Mouse (Mus musculus): Measurements from ENCODE around the gene Slc35d2. TPM values are rescaled to one million over a fixed set of nuclear protein-coding genes. Genes with fewer than 3 reads are reported as not detected.

Slc35d2 gene
- polyA plus RNA-seq, 1 experiment from 2014 or later, result 9.0 TPM

DNA sequence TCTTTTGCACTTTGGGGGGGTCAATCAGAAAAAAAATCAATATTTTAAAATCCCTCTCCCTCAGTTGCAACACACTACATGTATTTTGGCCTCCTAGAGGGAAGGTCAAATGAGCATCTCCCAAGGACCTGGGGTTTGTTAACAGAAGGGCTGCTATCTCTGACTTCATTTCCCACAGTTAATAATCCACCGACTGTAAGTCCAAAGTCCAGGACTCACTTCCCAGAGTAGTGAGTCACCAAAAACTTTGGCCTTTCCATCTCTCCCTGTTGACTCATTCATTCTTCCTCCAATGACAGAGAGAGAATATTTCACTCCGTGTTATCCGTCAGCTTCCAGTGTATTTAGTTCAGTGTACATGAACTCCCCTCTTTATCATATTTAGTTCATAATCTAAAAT, 23.5 kb downstream of the Slc35d2 start:
- Histone ChIP-seq H3K4me1 (ENCODE audit: control insufficient read depth, low read depth, low read length) (peaks cover 7% of the 10 kb centered on the region), H3K4me2 (ENCODE audit: low read depth, low read length) (no peak overlapping the region), H3K4me3 (ENCODE audit: low read depth, low read length) (no peak overlapping the region), H3K27ac (ENCODE audit: low read length) (peak overlapping the region; percentile 55; the same call in 1 of the 2 replicates), H3K9ac (ENCODE audit: low read depth, low read length) (no peak overlapping the region), H3K36me3 (ENCODE audit: control insufficient read depth, insufficient read depth) (no peaks in the 10 kb centered on the region), H3K27me3 (ENCODE audit: control insufficient read depth, insufficient read depth, low read depth, low read length) (no peaks in the 10 kb centered on the region), H3K9me3 (replicated peaks; ENCODE audit: control insufficient read depth, low read length) (no peaks in the 10 kb centered on the region)
- 53% methylated on average over 3 of the region's 3 CpGs for WGBS (ENCODE audit: insufficient replicate concordance)
- peak; percentile 79 for ATAC-seq (ENCODE audit: low read depth)

DNA sequence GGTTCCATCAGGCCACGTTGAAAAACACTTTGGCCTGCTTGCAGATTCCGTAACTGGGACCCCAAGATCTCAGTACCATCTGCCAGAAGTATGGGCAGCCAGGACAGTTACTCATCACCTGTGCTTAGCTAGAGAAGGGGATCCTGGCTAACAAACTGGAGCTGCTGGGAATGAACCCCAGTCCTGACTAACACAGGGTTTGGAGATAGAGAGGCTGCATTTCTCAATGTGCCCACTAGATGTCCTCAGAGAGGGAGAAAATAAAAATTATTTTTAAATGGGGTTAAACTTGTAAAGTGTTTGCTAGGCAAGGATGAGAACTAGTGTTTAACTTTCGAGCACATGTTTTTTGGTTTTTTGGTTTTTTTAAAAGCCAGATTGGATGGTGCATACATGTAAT, 29.0 kb downstream of the Slc35d2 start:
- H3K9me3 ChIP-seq (replicated peaks; ENCODE audit: control insufficient read depth, low read length), result no peaks in the 10 kb centered on the region
- no peaks in the 10 kb centered on the region for H3K27me3 ChIP-seq (ENCODE audit: control insufficient read depth, insufficient read depth, low read depth, low read length)
- no peak overlapping the region for H3K4me2 ChIP-seq (ENCODE audit: low read depth, low read length)
- no peak overlapping the region for H3K9ac ChIP-seq (ENCODE audit: low read depth, low read length)
- no peak for ATAC-seq (ENCODE audit: low read depth)
- no peaks in the 10 kb centered on the region for H3K36me3 ChIP-seq (ENCODE audit: control insufficient read depth, insufficient read depth)
- H3K27ac ChIP-seq (ENCODE audit: low read length), result no peak overlapping the region
- no peaks in the 10 kb centered on the region for H3K4me1 ChIP-seq (ENCODE audit: control insufficient read depth, low read depth, low read length)
- WGBS (ENCODE audit: insufficient replicate concordance), result 55% methylated on average over 3 of the region's 3 CpGs
- no peak overlapping the region for H3K4me3 ChIP-seq (ENCODE audit: low read depth, low read length)

DNA sequence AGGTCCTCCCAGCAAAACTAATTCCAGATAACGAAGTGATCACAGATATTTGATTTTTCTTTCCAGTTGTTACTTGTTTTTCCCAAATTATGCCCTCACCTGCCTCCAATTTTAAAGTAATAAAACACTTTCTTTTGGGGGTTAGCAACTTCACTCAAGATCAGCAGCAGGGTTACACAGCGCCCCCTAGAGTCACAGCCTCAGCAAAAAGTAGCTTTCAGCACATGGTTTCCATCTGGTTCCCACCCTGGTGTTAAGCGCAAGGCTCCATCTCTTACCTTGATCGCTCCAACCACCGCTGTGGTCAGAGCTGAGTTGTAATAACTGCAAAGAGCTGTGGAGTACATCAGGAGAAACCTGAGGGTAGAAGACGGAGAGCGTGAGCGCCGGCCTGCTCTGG, 30.2 kb downstream of the Slc35d2 start:
- 67% methylated on average over 9 of the region's 9 CpGs for WGBS (ENCODE audit: insufficient replicate concordance)
- Histone ChIP-seq H3K4me3 (ENCODE audit: low read depth, low read length) (no peak overlapping the region), H3K27me3 (ENCODE audit: control insufficient read depth, insufficient read depth, low read depth, low read length) (no peaks in the 10 kb centered on the region), H3K9me3 (replicated peaks; ENCODE audit: control insufficient read depth, low read length) (no peaks in the 10 kb centered on the region), H3K36me3 (ENCODE audit: control insufficient read depth, insufficient read depth) (no peaks in the 10 kb centered on the region), H3K27ac (ENCODE audit: low read length) (no peak overlapping the region), H3K4me2 (ENCODE audit: low read depth, low read length) (no peak overlapping the region), H3K4me1 (ENCODE audit: control insufficient read depth, low read depth, low read length) (no peaks in the 10 kb centered on the region), H3K9ac (ENCODE audit: low read depth, low read length) (no peak overlapping the region)
- ATAC-seq (ENCODE audit: low read depth), result no peak

DNA sequence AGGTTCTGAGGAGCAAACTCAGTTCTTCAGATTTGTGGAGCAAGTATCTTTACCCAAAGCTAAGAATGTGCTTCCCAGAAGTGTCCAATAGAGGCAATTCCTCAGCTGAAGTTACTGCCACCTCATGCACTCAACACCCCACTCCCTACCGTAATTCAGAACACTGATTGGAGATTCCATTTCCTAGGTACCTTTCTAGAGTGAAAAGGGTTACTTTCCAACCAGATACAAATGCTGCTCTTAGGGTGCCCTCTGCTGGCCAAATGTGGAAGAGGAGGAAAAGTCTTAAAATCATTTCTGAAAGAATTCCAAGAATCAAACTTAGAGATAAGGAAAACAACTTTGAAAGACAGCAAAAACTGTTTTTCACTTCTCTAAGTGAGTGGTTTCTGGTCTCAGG, 35.8 kb downstream of the Slc35d2 start:
- no peak overlapping the region for H3K9ac ChIP-seq (ENCODE audit: low read depth, low read length)
- WGBS (ENCODE audit: insufficient replicate concordance), result 3% methylated on average over 1 of the region's 1 CpGs
- H3K4me1 ChIP-seq (ENCODE audit: control insufficient read depth, low read depth, low read length), result no peaks in the 10 kb centered on the region
- ATAC-seq (ENCODE audit: low read depth), result no peak
- H3K27ac ChIP-seq (ENCODE audit: low read length), result no peak overlapping the region
- no peak overlapping the region for H3K4me3 ChIP-seq (ENCODE audit: low read depth, low read length)
- H3K36me3 ChIP-seq (ENCODE audit: control insufficient read depth, insufficient read depth), result no peaks in the 10 kb centered on the region
- H3K4me2 ChIP-seq (ENCODE audit: low read depth, low read length), result no peak overlapping the region
- no peaks in the 10 kb centered on the region for H3K9me3 ChIP-seq (replicated peaks; ENCODE audit: control insufficient read depth, low read length)
- H3K27me3 ChIP-seq (ENCODE audit: control insufficient read depth, insufficient read depth, low read depth, low read length), result no peaks in the 10 kb centered on the region

DNA sequence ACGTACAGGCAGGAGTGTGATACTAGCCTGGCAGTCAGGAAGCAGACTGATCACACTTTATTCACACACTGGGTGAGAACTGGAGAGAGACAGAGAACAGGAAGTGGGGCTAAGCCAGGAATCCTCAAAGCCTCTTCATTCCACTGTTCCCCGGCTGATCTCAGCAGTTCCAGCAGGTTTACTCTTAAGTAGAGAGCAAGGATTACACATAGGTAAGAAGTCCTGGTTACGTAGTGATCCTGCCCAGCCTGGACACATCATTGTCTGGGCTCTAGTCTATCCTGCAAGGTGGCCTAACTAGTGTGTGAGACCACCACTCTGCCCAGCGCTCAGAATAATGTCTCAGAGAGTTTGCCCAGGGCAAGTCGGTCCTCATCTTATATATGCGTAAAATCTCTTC, 36.4 kb downstream of the Slc35d2 start:
- no peaks in the 10 kb centered on the region for H3K9me3 ChIP-seq (replicated peaks; ENCODE audit: control insufficient read depth, low read length)
- H3K9ac ChIP-seq (ENCODE audit: low read depth, low read length), result no peak overlapping the region
- 56% methylated on average over 6 of the region's 6 CpGs for WGBS (ENCODE audit: insufficient replicate concordance)
- no peak overlapping the region for H3K4me2 ChIP-seq (ENCODE audit: low read depth, low read length)
- no peak for ATAC-seq (ENCODE audit: low read depth)
- H3K4me1 ChIP-seq (ENCODE audit: control insufficient read depth, low read depth, low read length), result no peaks in the 10 kb centered on the region
- H3K4me3 ChIP-seq (ENCODE audit: low read depth, low read length), result no peak overlapping the region
- no peak overlapping the region for H3K27ac ChIP-seq (ENCODE audit: low read length)
- no peaks in the 10 kb centered on the region for H3K27me3 ChIP-seq (ENCODE audit: control insufficient read depth, insufficient read depth, low read depth, low read length)
- no peaks in the 10 kb centered on the region for H3K36me3 ChIP-seq (ENCODE audit: control insufficient read depth, insufficient read depth)

DNA sequence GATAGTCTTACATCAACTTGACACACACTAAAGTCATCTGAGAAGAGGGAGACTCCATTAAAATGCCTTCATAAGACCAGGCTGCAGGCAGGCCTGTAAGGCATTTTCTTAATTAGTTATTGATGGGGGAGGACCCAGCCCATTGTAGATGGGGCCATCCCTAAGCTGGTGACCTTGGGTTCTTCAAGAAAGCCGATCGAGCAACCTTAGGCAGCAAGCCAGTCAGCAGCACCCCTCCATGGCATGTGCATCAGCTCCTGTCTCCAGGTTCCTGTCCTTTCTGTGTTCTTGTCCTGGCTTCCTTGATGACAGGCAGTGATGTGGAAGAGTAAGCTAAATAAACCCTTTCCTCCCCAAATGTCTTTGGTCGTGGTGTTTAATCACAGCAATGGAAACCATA, 37.0 kb downstream of the Slc35d2 start:
- Histone ChIP-seq H3K4me1 (ENCODE audit: control insufficient read depth, low read depth, low read length) (no peaks in the 10 kb centered on the region), H3K27ac (ENCODE audit: low read length) (no peak overlapping the region), H3K9me3 (replicated peaks; ENCODE audit: control insufficient read depth, low read length) (no peaks in the 10 kb centered on the region), H3K9ac (ENCODE audit: low read depth, low read length) (no peak overlapping the region), H3K4me2 (ENCODE audit: low read depth, low read length) (no peak overlapping the region), H3K27me3 (ENCODE audit: control insufficient read depth, insufficient read depth, low read depth, low read length) (no peaks in the 10 kb centered on the region), H3K4me3 (ENCODE audit: low read depth, low read length) (no peak overlapping the region), H3K36me3 (ENCODE audit: control insufficient read depth, insufficient read depth) (no peaks in the 10 kb centered on the region)
- WGBS (ENCODE audit: insufficient replicate concordance), result 65% methylated on average over 3 of the region's 3 CpGs
- ATAC-seq (ENCODE audit: low read depth), result no peak

DNA sequence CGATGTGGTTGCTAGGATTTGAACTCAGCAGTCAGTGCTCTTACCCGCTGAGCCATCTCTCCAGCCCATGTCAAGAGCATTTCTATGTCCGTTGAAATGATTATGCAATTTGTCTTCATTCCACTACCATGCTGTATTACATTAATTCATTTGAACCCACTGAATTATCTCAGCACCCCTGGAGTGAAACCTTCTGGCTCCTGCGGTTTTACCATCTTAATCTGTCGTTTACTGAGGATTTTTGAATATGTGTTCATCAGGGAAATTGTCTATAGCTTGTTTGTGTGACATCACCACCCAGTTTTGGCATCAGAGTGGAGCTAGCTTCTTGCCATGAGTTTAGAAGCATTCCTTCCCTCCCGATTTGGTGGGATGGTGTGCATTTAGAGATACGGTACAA, 38.2 kb downstream of the Slc35d2 start:
- Histone ChIP-seq H3K36me3 (ENCODE audit: control insufficient read depth, insufficient read depth) (no peaks in the 10 kb centered on the region), H3K4me3 (ENCODE audit: low read depth, low read length) (no peak overlapping the region), H3K4me2 (ENCODE audit: low read depth, low read length) (no peak overlapping the region), H3K4me1 (ENCODE audit: control insufficient read depth, low read depth, low read length) (no peaks in the 10 kb centered on the region), H3K9ac (ENCODE audit: low read depth, low read length) (no peak overlapping the region), H3K27ac (ENCODE audit: low read length) (no peak overlapping the region), H3K27me3 (ENCODE audit: control insufficient read depth, insufficient read depth, low read depth, low read length) (no peaks in the 10 kb centered on the region), H3K9me3 (replicated peaks; ENCODE audit: control insufficient read depth, low read length) (no peaks in the 10 kb centered on the region)
- no peak for ATAC-seq (ENCODE audit: low read depth)
- 58% methylated on average over 7 of the region's 7 CpGs for WGBS (ENCODE audit: insufficient replicate concordance)

DNA sequence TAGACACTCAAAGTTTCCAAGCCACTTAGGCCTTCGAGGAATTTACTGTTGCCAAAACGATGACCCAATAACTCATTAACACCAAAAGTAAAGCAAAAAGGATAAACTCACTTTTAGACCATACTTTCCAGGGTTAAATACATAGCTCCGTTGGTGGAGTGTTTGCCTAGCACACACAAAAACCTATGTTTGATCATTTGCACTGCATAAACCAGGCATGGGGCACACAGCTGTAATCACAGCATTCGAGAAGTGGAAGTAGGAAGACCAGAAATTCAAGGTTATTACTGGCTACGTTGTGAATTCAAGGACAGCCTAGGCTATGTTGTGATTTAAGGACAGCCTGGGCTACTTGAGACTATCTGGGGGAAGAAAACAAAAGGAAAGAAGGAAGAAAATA, 38.9 kb downstream of the Slc35d2 start:
- no peak overlapping the region for H3K9ac ChIP-seq (ENCODE audit: low read depth, low read length)
- H3K27me3 ChIP-seq (ENCODE audit: control insufficient read depth, insufficient read depth, low read depth, low read length), result no peaks in the 10 kb centered on the region
- no peak overlapping the region for H3K27ac ChIP-seq (ENCODE audit: low read length)
- ATAC-seq (ENCODE audit: low read depth), result no peak
- H3K36me3 ChIP-seq (ENCODE audit: control insufficient read depth, insufficient read depth), result no peaks in the 10 kb centered on the region
- WGBS (ENCODE audit: insufficient replicate concordance), result 56% methylated on average over 5 of the region's 5 CpGs
- H3K4me3 ChIP-seq (ENCODE audit: low read depth, low read length), result no peak overlapping the region
- no peaks in the 10 kb centered on the region for H3K4me1 ChIP-seq (ENCODE audit: control insufficient read depth, low read depth, low read length)
- H3K9me3 ChIP-seq (replicated peaks; ENCODE audit: control insufficient read depth, low read length), result no peaks in the 10 kb centered on the region
- H3K4me2 ChIP-seq (ENCODE audit: low read depth, low read length), result no peak overlapping the region

DNA sequence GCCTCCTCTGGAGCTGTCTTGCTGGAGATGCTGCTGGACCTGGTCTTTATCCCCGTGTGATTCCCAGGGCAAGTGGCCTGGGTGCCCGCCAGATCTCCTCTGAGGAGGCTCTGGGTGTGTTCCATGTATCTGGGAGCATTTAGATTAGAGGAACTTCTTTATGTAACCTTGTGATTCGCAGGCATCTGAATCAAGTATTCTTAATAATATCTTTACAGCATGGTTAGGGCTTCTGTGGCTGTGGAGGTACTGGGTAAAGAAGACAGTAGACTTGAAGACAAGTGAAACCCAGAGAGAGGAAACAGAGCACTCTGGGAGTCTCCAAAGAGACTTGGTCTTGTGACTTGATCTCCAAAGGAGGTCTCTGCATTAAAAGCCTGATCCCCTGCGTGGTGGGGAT, 40.0 kb downstream of the Slc35d2 start, which contains the start of gene Hsd17b3:
TSS of gene Hsd17b3 (minus strand) at position 101 of the 400 bp plus-strand sequence.
- Histone ChIP-seq H3K4me2 (ENCODE audit: low read depth, low read length) (no peak within 1 kb of the TSS), H3K4me3 (ENCODE audit: low read depth, low read length) (no peak within 1 kb of the TSS), H3K27ac (ENCODE audit: low read length) (no peak within 1 kb of the TSS), H3K36me3 (ENCODE audit: control insufficient read depth, insufficient read depth) (no peaks in the 10 kb centered on the region), H3K27me3 (ENCODE audit: control insufficient read depth, insufficient read depth, low read depth, low read length) (no peaks in the 10 kb centered on the region), H3K9me3 (replicated peaks; ENCODE audit: control insufficient read depth, low read length) (no peaks in the 10 kb centered on the region), H3K9ac (ENCODE audit: low read depth, low read length) (no peak within 1 kb of the TSS), H3K4me1 (ENCODE audit: control insufficient read depth, low read depth, low read length) (no peaks in the 10 kb centered on the region)
- WGBS (ENCODE audit: insufficient replicate concordance), result 53% methylated on average over 4 of the region's 4 CpGs
- ATAC-seq (ENCODE audit: low read depth), result no peak

DNA sequence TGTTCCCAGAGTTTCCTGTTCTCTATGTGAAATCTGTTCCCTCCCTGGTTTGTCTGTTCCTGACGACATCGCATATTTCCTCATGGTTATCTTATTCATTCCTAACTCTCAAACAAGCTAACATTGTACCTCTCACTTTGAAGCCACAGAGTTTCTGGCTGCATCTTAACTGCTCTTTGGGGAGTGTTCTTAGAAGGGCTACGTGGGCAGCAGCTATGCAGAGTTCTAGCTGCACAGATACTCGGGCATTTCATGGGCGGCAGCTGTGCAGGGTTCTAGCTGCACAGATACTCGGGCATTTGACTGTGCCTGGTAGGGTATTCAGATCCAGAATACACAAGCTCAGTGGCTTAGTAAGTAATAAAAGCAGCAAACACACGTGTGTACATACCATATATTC, 41.1 kb downstream of the Slc35d2 start:
- no peak overlapping the region for H3K27ac ChIP-seq (ENCODE audit: low read length)
- no peak overlapping the region for H3K9ac ChIP-seq (ENCODE audit: low read depth, low read length)
- H3K4me3 ChIP-seq (ENCODE audit: low read depth, low read length), result no peak overlapping the region
- no peaks in the 10 kb centered on the region for H3K9me3 ChIP-seq (replicated peaks; ENCODE audit: control insufficient read depth, low read length)
- H3K4me2 ChIP-seq (ENCODE audit: low read depth, low read length), result no peak overlapping the region
- H3K36me3 ChIP-seq (ENCODE audit: control insufficient read depth, insufficient read depth), result no peaks in the 10 kb centered on the region
- 49% methylated on average over 7 of the region's 7 CpGs for WGBS (ENCODE audit: insufficient replicate concordance)
- H3K4me1 ChIP-seq (ENCODE audit: control insufficient read depth, low read depth, low read length), result no peaks in the 10 kb centered on the region
- no peaks in the 10 kb centered on the region for H3K27me3 ChIP-seq (ENCODE audit: control insufficient read depth, insufficient read depth, low read depth, low read length)
- ATAC-seq (ENCODE audit: low read depth), result no peak
